Mouse (Mus musculus): ENCODE results near the gene Zzef1.

Zzef1 gene

GRCm38 (mm10) chr11:72963058-72963788 is 167.2 kb downstream of the Zzef1 start:
- H3K36me3 ChIP-seq (ENCODE audit: control insufficient read depth, insufficient read depth, low read length, poor library complexity, severe bottlenecking): peaks cover 5% of the 10 kb centered on the region
- no peaks in the 10 kb centered on the region for H3K27me3 ChIP-seq (ENCODE audit: control insufficient read depth, insufficient read depth, low read length, poor library complexity, severe bottlenecking)
- DNase-seq (ENCODE audit: low read depth, low spot score): no peak

- DNase-seq (ENCODE audit: low read depth, low spot score): peak; percentile 66
- Histone ChIP-seq H3K36me3 (ENCODE audit: control insufficient read depth, insufficient read depth, low read length, poor library complexity, severe bottlenecking) (peaks cover 6% of the 10 kb centered on the region), H3K27me3 (ENCODE audit: control insufficient read depth, insufficient read depth, low read length, poor library complexity, severe bottlenecking) (no peaks in the 10 kb centered on the region)
Measured at GRCm38 (mm10) chr11:72963789-72964294, 167.8 kb downstream of the Zzef1 start.

GRCm38 (mm10) chr11:72974995-72975503 is 179.0 kb downstream of the Zzef1 start:
- no peak for DNase-seq (ENCODE audit: low read depth, low spot score)
- Histone ChIP-seq H3K27me3 (ENCODE audit: control insufficient read depth, insufficient read depth, low read length, poor library complexity, severe bottlenecking) (no peaks in the 10 kb centered on the region), H3K36me3 (ENCODE audit: control insufficient read depth, insufficient read depth, low read length, poor library complexity, severe bottlenecking) (peaks cover 26% of the 10 kb centered on the region)
